Mouse (Mus musculus) spleen, postnatal 36 days (tissue): ENCODE measurements around the gene Kcnj6.

ENCODE experiments used
- DNase-seq, 2 experiments: peaks; one replicate each; pipeline ENCODE4 v3.0.0; 2022; ENCODE audit warnings: low spot score in 2 of 2, mixed read lengths in 1 of 2

Kcnj6 gene

DNA sequence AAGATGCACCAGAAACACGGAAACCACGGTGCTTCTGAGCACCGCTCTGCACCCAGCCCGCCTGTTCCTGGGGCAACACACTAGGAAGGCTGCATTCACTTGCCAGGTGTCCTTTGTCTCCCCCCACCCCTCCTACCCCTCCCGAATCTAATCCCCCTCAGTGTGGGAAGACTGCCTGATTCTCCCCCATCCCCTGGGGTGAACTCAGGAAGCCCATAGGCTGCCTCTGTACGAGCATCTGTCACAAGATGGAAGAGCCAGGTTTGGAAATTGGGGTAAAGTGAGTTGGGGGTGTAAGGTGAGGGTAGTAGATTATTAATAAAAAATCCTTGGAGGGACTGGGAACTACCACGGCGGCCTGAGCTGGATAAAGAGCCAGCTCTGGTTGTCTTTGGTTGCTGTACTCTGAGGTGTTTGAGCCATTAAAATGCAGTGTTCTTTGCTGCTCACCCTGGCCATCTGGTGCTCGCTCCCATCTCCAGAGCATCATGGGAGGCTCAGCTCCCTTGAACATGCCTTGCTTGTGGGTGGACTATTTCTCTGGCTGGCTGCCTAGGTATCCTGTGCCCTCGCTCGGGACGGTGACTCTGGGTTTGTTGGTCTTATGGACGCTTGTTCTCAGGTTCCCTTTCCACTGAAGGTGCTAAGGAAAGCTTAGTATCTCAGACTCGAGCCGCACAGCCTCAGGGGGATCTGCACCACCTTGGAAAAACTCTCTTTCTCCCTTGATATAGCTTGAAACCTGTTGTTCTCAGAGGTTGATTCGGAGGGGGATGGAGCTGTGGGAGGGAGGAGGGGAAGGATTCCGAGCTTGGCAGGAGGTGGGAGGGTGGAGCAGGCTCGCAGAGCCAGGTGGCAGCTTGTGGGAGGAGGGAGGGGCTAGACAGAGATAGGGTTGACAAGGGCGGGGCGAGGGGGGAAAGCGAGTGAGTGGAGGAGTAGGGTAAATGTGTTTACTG, 65.9 kb downstream of the Kcnj6 start:
- no peak for DNase-seq

DNA sequence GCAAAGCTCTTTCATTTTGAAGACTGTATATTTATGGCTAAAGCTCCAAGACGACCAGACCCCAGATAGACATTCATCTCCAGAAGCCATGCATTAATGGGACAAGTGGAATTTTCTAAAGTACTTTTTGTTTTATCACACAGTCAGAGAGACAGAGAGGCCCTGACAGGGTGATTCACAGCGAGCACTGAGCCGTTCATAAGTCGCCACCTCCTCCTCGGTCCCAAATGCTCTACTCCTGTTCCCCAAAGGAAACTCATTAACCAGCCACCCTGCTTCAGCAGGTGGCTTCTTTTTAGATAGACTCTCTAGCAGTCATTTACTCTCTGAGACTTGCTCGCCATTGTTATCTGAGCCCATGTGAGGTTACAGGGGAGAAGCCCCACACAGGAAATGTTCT, 72.1 kb downstream of the Kcnj6 start:
- no peak for DNase-seq

DNA sequence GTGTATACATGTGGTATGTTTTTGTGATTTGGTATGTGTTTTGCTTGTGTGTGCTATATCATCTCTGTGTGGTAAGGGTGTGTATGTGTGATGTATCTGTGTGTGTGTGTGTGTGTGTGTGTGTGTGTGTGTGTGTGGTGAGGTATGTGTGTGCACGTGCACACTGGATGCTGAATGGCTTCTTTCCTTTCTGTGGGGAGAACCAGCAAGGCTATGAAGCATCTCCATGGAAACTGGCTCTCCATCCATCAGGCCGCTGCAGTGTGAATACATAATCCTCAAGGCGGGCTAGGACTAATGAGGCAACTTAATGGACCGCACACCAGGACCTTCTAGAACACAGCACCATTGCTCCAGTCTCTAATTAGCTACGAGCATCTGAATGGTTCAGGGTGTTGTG, 78.3 kb downstream of the Kcnj6 start:
- DNase-seq = no peak

DNA sequence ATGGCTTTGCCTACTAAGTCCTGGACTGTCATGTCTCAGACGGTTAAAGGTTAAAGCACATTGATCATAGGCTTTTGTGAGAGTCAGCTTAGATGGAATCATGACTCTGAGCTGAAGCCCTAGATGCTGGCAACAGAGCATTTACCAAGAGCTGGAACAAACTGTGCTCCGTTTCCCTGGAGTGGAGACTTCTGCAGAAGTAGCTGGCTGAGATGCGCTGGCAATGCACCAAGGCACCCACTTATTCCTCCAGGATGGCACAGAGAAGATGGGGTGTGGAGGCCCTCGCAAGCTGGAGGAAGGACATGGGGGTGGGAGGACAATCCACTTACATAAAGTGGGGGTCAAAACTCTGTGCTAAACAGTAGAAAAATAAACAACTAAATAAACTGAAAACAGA, 91.5 kb downstream of the Kcnj6 start:
- DNase-seq = no peak

DNA sequence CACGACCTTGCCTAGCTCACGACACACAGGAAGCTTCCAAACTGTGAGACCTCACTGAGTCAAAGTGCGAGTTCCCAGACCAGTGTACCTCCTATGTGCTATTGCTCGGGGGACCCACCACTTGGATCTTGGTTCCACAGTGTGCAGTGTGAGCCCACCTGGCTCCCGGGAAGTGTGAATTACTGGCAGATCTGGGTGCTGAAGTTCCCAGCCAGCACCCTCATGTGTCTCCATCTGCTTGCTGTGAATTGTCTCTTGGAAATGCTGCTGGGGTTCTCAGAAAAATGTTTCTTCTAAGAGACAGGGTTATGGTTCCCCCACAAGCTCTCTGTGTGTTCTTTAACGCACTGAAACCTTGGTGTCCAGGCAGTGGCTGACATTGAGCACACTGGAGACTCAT, 98.7 kb downstream of the Kcnj6 start:
- no peak for DNase-seq

DNA sequence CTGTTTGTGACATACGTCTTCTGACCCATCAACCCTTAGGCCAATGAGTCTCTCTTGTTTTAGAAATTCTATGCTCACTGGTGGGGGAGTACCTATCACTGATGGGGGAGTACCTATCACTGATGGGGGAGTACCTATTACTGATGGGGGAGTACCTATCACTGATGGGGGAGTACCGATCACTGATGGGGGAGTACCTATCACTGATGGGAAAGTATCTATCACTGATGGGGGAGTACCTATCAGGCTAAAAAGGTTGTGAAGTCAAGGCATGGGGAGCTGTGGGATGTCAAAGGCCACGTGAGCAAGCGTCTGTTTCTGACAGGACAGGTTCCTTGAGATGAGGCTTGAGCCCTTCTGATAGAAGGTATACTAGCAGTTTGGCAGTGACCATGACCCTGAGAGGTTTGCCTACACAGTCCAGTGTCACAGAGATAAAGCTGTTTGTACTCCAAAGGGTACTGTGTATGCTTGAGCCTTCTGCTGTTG, 105.3 kb downstream of the Kcnj6 start:
- DNase-seq = no peak

DNA sequence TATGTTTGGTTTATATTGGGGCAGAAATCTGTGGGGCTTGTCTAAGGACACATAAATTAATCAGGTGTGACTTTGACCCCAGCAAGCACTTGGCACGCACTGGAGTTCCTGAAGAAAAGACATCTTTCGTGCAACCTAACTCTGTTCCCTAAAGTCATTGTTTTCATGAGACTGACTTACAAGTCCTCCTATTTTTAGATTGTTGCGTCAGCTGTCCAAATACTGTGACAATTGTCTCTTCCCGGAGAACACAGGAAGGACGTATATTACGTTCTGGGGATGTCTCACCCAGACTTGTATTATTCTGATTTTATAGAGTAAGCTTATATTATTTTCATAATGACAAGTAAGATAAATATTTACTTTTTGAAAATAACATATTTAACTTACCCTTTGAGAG, 106.9 kb downstream of the Kcnj6 start:
- no peak for DNase-seq

DNA sequence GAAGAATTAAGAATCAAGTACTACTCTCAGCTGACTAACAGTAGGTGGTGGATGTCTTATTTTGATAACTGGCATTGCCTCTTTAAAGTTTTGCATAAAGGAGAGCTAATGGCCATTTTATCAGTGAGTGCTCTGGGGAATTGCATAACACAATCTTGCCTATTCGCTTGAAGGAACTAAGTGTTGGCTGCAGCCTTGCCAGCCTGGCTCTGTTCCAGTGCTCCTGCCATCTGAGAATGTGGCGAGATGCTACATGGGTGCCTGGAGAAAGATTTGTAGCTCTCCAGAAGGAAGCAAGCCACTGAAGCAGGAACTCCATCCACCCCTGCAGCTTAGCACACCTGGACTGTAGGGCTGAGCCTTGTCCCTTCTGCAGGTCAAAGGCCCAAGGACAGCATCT, 107.4 kb downstream of the Kcnj6 start:
- no peak for DNase-seq

DNA sequence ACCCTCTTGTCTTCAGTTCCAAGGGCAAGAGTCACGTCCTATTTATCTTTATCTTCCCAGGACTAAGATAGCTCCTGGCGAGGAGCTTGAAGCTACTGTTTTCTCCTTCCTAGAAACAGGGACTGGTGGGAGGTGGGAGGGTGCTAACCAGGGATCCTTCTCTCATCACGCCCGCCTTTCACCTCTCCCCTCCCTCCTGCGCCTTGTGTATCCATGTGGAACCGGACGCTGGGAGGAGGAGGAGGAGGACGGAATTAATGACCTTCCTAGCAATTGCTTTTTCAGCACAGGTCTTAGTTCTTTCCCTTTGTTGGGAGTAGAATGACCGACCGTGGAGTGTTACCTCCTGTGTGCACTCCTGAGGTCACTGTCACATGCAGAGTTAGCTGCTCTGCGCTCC, 108.9 kb downstream of the Kcnj6 start:
- no peak for DNase-seq

DNA sequence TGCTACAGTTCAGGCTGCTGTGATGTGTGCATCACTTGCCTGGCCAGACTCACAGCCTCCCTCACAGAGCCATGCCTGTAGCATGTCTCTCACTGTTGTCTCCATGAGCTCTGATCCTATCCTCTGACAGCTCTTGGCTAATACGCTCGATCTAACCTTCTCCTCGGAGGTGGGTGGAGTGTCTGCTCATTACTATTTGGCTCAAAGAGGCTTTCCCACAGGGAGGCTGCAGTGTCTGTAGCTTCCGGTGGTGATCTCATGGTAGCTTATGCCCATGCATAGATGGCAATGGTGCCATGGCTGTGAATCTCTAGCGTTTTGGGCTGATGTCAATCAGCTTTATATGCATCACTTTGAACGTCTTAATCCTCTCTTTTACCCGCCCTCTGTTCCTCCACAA, 111.1 kb downstream of the Kcnj6 start:
- DNase-seq = no peak

DNA sequence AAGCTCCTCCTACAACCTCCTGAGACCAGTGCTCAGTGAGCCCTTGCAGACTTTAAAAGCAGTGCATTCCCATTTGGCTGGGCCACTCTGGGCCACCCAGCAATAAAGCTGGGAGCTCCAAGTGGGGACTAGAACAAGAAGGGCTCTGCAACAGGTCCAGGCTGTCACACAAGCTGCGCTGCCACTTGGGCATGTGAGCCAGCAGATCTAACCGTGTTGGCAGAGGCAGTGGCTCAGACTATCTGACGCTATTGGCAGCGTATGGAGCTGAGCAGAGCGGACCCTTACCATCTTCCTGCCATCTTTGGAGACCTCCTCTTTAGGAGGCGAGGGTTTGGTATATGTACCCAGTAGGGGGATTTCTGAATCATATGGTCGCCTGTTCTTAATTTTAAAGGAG, 112.4 kb downstream of the Kcnj6 start:
- no peak for DNase-seq

DNA sequence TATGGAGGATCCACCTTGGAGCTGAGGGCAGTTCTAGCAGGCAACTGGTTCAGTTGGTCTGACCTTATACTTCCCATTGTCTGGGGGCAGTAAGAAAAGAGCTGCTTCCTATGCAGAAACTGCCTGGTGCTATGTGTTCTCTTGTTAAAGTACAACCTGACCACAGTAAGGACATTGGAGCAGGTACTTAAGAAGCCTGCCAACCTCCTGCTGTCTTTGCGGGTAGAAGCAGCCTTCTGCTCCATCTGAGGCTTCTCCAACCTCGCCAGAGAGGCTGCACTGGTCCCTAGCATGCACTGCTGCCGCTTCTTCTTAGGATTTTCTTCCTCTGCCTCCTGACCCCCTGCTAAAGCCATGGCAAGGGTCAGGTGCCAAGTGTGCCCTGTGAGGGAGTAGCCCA, 113.6 kb downstream of the Kcnj6 start:
- DNase-seq = no peak

DNA sequence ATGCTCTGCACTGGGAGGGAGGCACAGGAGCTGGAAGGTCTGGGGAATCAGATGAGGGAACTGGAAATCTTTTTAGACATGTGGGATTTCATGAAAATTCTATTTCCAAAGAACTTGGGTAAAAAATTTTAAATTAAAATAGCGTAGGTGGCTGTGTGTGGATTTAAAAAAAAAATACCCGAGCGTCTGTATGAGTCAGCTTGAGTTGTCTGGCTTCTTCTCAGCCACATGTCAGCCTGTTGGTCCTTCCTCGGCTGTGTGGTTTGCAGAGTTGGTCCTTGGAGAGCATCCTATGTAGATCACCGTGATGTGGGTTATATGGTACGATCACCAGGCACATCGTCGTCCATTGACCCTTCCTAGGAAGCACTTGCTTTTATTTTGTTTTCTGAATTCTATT, 114.3 kb downstream of the Kcnj6 start:
- no peak for DNase-seq

DNA sequence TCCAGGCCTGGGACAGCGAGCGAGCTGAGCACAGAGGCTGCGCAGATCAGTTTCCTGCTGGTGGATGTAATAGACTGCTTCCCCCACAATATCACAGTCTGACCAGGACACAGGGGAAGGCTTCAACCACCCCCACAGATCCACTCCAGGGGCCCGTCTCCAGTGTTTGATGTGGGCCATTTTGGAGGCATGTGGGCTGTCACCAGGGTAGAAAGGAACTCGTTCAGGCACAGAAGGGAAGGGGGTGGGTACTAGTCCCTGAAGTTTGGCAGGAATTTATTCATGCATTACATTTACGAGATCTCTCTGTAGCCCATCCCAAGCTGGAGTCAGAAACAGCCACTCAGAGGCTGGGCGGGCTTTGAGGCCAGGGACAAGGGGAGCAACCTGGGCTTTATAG, 115.4 kb downstream of the Kcnj6 start:
- DNase-seq = no peak

DNA sequence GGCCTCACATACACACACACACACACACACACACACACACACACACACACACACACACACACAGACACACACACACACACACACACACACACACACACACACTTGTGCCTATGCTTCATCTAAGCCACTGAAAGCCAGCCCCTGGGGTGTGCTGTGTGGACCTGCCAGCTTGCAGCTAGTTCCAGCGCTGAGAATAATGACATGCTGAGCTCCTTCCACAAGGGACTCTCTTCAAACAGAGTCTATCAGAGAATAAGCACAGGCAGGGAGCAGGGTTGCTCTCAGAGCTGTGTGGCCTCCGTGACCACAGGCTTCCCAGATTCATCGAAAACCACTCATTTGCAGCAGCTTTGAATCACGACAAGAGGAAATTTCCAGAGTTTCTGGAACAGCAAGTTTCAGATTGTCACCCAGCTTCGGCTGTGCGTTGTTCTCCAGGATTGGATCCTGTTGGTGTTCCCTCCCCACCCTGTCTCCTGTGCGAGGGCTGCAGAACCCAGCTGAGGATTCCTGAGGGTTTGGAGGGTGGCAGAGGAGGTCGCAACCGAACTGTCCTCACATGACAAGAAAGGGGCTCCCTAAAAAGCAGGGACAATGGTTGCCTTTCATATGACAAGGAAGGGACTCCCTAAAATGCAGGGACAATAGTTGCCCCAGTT, 124.8 kb downstream of the Kcnj6 start:
- no peak for DNase-seq

DNA sequence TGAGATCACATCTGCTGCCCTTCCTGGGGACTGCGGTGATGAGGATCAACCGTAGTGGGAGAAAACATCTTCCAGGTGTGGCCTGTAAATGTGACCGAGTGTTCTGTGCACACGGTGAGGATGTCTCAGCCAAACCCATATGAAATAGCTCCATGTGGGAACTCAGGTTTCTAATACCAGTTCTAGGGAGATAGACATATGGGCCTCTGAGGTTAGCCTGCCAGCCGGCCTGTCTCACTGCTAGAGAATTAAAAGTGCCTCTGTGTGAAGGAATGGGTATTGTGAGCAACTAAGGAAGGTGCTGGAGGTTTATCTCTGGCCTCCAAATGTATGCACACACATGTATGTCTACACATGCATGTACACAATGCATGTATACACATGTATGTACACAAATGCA, 129.1 kb downstream of the Kcnj6 start:
- no peak for DNase-seq

DNA sequence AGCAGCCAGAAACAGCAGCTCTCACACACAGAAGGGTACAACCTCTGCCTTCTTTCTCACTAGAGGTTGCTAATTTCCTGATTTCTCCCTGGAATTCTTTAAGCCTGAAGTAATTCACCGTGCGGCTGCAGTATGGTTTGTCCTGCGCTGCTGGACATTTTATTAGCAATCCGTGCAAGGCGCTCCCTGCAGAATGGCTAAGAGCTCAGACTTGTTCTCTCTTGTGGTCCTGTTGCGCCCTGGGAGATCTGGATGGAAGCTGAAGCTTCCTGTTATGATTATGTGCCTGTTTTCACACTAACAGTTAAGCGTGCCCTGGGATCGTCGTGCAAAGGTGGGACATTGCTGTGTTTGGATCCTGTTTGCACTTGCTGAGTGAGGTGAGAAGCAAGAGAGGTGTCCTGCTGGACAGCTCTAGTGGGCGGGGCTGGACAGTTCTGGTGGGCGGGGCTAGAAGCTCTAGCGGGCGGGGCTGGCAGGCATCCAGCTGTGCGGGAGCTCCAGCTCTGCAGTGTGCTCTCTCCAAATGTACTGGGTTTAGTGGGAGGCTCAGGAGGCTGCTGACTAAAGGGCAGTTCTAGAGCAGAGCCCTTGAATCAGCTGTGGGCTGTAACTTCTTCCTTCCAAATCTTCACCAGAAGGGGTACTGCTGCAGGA, 131.1 kb downstream of the Kcnj6 start:
- DNase-seq = no peak

DNA sequence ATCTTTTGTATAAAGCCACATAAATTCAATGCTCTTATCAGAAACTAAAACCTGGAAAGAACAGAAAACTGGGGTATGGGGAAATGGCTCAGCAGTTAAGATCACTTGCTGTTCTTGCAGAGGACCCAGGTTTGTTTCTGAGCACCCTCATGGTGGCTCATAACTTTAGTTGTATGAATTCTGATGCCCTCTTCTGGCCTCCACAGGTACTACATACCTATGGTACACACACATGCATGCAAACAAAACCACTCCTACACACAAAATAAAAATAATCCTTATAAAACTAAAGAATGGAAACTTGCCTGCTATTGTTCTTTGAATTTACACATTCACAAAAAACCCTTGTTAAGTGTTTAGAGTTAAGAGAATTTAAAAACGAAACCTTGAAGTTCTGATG, 131.7 kb downstream of the Kcnj6 start:
- no peak for DNase-seq

DNA sequence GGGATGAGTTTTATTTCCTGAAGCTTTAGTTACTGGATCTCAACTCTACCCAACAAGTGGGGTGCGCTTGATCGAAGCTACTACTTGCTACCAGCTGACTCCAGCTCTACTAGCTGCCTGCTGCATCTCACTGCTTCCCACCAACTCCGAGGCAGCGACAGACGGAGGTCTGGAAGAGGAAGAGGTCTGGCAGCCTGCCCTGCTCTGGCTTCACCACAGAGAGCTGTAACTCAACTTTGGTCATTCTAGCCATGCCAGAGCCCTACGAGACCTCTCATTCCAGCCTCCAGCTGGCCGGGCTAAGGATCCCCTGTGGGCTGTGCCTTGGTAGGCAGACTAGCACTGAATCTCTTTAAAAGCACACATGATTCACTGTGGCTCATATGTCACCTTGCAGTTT, 132.4 kb downstream of the Kcnj6 start:
- no peak for DNase-seq

DNA sequence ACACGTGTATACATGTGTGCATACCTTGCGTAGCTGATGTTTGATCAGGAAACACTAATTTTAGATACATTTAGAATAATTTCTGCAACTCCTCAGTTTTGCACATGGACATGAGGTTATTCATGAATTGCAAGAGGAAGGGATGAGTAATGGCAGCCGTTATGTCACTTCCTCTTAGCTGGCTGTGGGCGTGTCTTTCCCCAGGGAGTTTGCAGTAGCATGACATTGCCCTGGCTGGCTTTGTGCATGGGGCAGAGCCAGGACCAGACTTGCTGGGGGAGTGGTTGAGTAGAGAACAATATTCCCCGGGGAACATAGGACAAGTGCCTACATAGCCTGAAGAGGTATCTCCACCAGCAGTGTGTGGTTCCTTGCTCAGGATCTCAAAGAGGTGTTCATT, 134.0 kb downstream of the Kcnj6 start:
- no peak for DNase-seq

DNA sequence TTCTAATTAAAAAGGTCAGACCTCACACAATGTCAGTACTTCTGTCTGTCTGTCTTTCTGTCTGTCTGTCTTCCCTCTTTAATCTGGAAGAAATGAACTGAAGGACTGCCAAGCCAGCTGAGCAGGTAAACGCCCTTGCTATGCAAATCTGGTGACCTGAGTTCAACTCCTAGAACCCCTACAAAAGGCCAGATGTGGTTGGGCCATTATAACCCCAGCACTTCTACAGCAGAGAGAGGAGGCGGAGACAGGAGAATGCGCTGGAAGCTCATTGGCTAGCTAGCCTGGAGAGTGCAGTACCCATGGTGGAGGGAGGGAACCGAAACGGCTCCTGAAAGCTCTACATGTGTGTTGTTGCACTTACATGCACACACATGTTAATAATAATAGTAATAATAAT, 141.5 kb downstream of the Kcnj6 start:
- DNase-seq = no peak

DNA sequence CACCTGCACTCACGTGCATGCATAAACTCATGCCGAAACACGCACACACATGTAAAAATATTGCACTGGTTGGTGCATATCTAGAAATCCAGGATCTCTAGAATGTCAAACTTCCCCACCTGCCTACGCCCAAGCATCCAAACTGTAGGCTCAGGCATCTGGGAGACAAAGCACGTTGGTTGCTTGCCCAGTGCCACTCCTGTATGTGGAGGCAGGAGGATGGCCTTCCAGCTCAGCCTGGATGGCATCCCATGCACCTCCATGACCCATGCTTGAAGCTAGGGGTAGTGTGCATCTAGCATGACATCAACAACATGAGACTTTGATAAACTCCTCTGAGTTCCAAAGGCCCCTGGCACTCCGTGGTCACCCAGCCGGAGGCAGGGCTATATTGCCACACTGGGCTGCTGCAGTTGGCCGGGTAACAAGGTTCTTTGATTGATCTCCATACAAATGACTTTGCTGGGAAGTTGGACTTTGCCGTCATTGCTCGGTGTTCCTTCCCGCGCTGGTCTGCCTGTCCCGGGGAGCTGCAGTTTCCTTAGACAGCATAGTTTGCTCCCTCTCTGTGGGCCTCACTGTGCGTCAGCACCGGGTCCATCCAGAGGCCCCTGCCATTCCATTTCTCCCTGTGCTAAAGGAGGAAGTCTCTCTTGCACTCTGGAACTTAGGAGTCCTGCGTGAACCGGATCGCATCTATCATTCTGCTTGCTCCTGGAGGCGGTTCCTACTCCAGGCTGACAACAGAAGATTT, 144.9 kb downstream of the Kcnj6 start:
- no peak for DNase-seq
